Mouse (Mus musculus): ENCODE data around the gene Slc27a5. TPM values are rescaled to one million over a fixed set of nuclear protein-coding genes. Genes with fewer than 3 reads are reported as not detected.

The Slc27a5 gene
- polyA plus RNA-seq, 1 experiment from 2014 or later, result not detected

DNA sequence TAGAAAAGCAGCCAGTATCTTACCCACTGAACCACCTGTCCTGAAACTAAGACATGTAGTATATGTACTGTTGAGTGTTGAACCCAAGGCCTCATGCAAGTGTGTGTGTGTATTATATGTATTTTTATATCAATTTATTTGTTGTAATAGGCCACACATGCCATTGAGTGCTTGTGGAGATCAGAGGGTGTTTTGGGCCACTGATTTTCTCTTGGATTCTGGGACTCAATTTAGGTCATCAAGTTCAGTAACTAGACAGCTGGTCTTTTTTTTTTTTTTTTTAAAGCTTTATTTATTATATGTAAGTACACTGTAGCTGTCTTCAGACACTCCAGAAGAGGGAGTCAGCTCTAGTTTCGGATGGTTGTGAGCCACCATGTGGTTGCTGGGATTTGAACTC is 17.2 kb upstream of the Slc27a5 start:
- H3K9ac ChIP-seq (ENCODE audit: low read depth, low read length), result no peak overlapping the region
- H3K9me3 ChIP-seq (replicated peaks; ENCODE audit: control insufficient read depth, low read length), result no peaks in the 10 kb centered on the region
- no peaks in the 10 kb centered on the region for H3K27me3 ChIP-seq (ENCODE audit: control insufficient read depth, insufficient read depth, low read length)
- 78% methylated on average over 1 of the region's 1 CpGs for WGBS (ENCODE audit: insufficient replicate concordance)
- no peak overlapping the region for H3K27ac ChIP-seq (ENCODE audit: low read depth, low read length)
- no peaks in the 10 kb centered on the region for H3K36me3 ChIP-seq (ENCODE audit: control insufficient read depth, insufficient read depth, low read length)
- H3K4me2 ChIP-seq, result no peak overlapping the region
- H3K4me1 ChIP-seq (ENCODE audit: control insufficient read depth, insufficient read depth, low read length), result peaks cover 5% of the 10 kb centered on the region; the same call in 1 of the 2 replicates
- ATAC-seq (replicated peaks; ENCODE audit: insufficient number of reproducible peaks, low FRiP score, low TSS enrichment), result no peak
- H3K4me3 ChIP-seq (ENCODE audit: low read depth, low read length), result no peak overlapping the region

DNA sequence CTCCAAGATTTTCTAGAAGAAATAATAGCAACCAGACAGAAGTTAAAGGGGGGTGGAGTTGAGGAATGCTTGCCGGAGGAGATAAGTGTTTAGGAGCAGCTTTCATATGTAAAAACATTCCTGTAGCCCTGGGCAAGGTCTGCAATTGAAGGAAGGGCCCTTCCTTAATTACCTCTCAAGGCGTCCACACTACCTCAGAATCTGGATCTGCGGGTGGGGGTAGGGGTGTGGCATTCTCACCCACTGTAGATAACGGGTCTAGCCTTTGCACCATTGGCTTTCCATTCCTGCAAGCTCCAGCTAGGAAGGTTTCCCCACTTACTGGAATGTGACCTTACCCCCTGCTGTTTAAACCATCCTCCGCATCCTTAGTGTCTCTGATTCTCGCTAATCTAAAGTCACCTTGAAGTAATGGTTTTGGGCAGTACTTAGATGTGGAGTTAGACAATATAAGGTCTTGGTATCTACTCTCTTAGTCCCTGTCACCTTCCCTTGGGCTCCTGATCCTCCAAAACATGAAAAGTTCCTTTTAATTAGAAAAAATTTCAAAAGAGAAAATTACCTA is 16.4 kb upstream of the Slc27a5 start:
- Histone ChIP-seq H3K4me1 (ENCODE audit: control insufficient read depth, insufficient read depth, low read length) (peaks cover 6% of the 10 kb centered on the region; the same call in 1 of the 2 replicates), H3K27ac (ENCODE audit: low read depth, low read length) (no peak overlapping the region), H3K9ac (ENCODE audit: low read depth, low read length) (no peak overlapping the region), H3K4me2 (no peak overlapping the region), H3K9me3 (replicated peaks; ENCODE audit: control insufficient read depth, low read length) (no peaks in the 10 kb centered on the region), H3K27me3 (ENCODE audit: control insufficient read depth, insufficient read depth, low read length) (no peaks in the 10 kb centered on the region), H3K36me3 (ENCODE audit: control insufficient read depth, insufficient read depth, low read length) (no peaks in the 10 kb centered on the region), H3K4me3 (ENCODE audit: low read depth, low read length) (no peak overlapping the region)
- no peak for ATAC-seq (replicated peaks; ENCODE audit: insufficient number of reproducible peaks, low FRiP score, low TSS enrichment)
- WGBS (ENCODE audit: insufficient replicate concordance), result 26% methylated on average over 6 of the region's 6 CpGs

GRCm38 (mm10) chr7:13013671-13014070 is 15.7 kb upstream of the Slc27a5 start:
- no peaks in the 10 kb centered on the region for H3K9me3 ChIP-seq (replicated peaks; ENCODE audit: control insufficient read depth, low read length)
- H3K4me1 ChIP-seq (ENCODE audit: control insufficient read depth, insufficient read depth, low read length), result peaks cover 6% of the 10 kb centered on the region; the same call in 1 of the 2 replicates
- H3K4me2 ChIP-seq, result no peak overlapping the region
- no peak overlapping the region for H3K4me3 ChIP-seq (ENCODE audit: low read depth, low read length)
- no peak overlapping the region for H3K27ac ChIP-seq (ENCODE audit: low read depth, low read length)
- ATAC-seq (replicated peaks; ENCODE audit: insufficient number of reproducible peaks, low FRiP score, low TSS enrichment), result no peak
- H3K27me3 ChIP-seq (ENCODE audit: control insufficient read depth, insufficient read depth, low read length), result no peaks in the 10 kb centered on the region
- no peak overlapping the region for H3K9ac ChIP-seq (ENCODE audit: low read depth, low read length)
- H3K36me3 ChIP-seq (ENCODE audit: control insufficient read depth, insufficient read depth, low read length), result no peaks in the 10 kb centered on the region
- WGBS (ENCODE audit: insufficient replicate concordance), result 59% methylated on average over 4 of the region's 4 CpGs

- no peak; the same call in 1 of the 2 replicates for ATAC-seq (replicated peaks; ENCODE audit: insufficient number of reproducible peaks, low FRiP score, low TSS enrichment)
- peak within 1 kb of the TSS; percentile 91 for H3K9ac ChIP-seq (ENCODE audit: low read depth, low read length)
- 15% methylated on average over 26 of the region's 26 CpGs for WGBS (ENCODE audit: insufficient replicate concordance)
- H3K4me2 ChIP-seq, result peak within 1 kb of the TSS; percentile 93
- H3K27ac ChIP-seq (ENCODE audit: low read depth, low read length), result peak within 1 kb of the TSS; percentile 94
- no peaks in the 10 kb centered on the region for H3K36me3 ChIP-seq (ENCODE audit: control insufficient read depth, insufficient read depth, low read length)
- H3K9me3 ChIP-seq (replicated peaks; ENCODE audit: control insufficient read depth, low read length), result no peaks in the 10 kb centered on the region
- H3K4me1 ChIP-seq (ENCODE audit: control insufficient read depth, insufficient read depth, low read length), result peaks cover 13% of the 10 kb centered on the region; the same call in 1 of the 2 replicates
- peak within 1 kb of the TSS; percentile 70 for H3K4me3 ChIP-seq (ENCODE audit: low read depth, low read length)
- peaks cover 14% of the 10 kb centered on the region for H3K27me3 ChIP-seq (ENCODE audit: control insufficient read depth, insufficient read depth, low read length)
Measured at GRCm38 (mm10) chr7:13010005-13010908, 12.3 kb upstream of the Slc27a5 start, which contains the start of gene Zbtb45. TSS of gene Zbtb45 (minus strand) at chr7:13010034.

DNA sequence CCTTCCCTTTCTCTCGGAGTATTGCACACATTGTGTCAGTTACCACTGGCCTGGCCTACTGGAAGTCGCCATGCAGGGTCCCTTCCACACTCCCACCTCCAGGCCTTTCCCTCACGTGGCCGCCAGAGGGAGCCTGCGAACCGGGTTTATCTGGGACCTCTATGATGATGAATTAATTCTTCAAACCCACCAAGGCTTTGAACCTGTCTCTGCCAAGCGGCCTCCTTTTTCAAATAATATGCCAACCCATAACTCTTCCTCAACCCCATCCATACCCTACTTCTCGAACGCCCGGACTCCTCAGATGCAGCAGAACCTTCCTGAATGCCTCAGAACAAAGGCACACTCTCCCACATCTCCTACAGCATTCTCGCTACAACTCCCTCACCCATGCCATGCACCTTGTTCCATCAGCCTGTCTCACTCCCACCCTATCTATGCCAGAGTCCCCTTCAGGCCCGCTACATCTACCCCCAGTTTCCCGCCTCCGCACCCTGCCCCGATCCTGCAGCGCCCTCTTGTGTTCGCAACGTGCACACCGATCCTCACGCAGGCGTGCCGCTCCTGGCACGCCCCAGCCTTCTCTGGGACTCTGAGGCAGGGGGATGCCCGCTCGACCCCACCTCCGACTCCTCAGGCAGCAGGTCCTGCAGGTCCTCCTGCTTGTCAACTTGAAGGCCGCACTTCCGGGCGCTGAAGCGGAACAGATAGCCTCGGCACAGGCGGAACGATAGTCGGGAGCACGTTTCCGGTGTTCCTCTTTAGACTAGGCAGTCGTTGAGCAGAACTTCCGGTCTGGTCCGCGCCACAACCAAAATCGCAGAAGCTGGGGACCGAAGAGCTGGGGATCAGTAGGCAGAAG is 11.4 kb upstream of the Slc27a5 start:
- Histone ChIP-seq H3K4me2 (peak overlapping the region; percentile 93), H3K36me3 (ENCODE audit: control insufficient read depth, insufficient read depth, low read length) (no peaks in the 10 kb centered on the region), H3K9ac (ENCODE audit: low read depth, low read length) (peak overlapping the region; percentile 91), H3K4me1 (ENCODE audit: control insufficient read depth, insufficient read depth, low read length) (peaks cover 13% of the 10 kb centered on the region; the same call in 1 of the 2 replicates), H3K27ac (ENCODE audit: low read depth, low read length) (peak overlapping the region; percentile 94), H3K9me3 (replicated peaks; ENCODE audit: control insufficient read depth, low read length) (no peaks in the 10 kb centered on the region), H3K27me3 (ENCODE audit: control insufficient read depth, insufficient read depth, low read length) (peaks cover 14% of the 10 kb centered on the region), H3K4me3 (ENCODE audit: low read depth, low read length) (peak overlapping the region; percentile 70)
- peak; percentile 81 for ATAC-seq (replicated peaks; ENCODE audit: insufficient number of reproducible peaks, low FRiP score, low TSS enrichment)
- WGBS (ENCODE audit: insufficient replicate concordance), result 1% methylated on average over 42 of the region's 42 CpGs

DNA sequence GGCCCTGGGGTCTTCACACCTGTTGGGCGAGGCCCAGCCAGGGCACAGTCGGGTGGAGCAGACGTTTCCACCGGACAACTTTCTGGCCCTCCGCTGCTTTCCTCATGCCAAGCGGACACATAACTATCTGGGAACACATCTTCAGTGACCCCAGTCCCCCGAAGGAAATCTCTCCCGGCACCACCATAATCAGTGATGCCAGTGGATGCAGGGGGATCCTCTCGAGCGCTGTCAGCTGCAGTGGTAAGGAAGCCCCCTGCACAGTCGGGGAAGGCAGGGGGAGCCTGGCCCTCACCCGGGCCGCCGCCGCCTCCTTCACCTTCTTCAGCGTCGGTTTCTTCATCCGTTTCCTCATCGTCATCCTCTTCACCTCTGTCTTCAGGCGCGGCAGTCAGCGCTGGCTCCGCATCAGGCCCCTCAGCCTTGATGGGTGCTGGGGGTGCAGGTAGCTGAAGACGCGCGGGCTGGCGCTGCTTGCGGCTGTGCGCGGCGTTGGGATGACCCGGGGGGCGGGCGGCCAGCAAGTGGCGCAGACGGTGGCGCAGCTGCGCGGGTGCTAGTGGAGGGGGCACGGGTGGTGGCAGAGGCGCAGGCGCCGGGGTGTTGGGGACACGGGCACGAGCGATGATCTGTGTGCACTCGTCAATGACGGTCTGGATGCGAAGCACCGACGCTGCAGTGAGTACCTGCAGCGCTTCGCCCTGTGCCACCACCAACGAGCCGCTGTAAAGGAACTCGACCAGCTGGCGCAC is 9.5 kb upstream of the Slc27a5 start:
- Histone ChIP-seq H3K27me3 (ENCODE audit: control insufficient read depth, insufficient read depth, low read length) (peaks cover 14% of the 10 kb centered on the region), H3K4me1 (ENCODE audit: control insufficient read depth, insufficient read depth, low read length) (peaks cover 13% of the 10 kb centered on the region; the same call in 1 of the 2 replicates), H3K9ac (ENCODE audit: low read depth, low read length) (peak overlapping the region; percentile 58; the same call in 1 of the 2 replicates), H3K27ac (ENCODE audit: low read depth, low read length) (no peak overlapping the region), H3K9me3 (replicated peaks; ENCODE audit: control insufficient read depth, low read length) (no peaks in the 10 kb centered on the region), H3K4me2 (peak overlapping the region; percentile 44), H3K36me3 (ENCODE audit: control insufficient read depth, insufficient read depth, low read length) (no peaks in the 10 kb centered on the region), H3K4me3 (ENCODE audit: low read depth, low read length) (peak overlapping the region; percentile 19; the same call in 1 of the 2 replicates)
- WGBS (ENCODE audit: insufficient replicate concordance), result 30% methylated on average over 57 of the region's 57 CpGs
- ATAC-seq (replicated peaks; ENCODE audit: insufficient number of reproducible peaks, low FRiP score, low TSS enrichment), result no peak

GRCm38 (mm10) chr7:13006531-13006930 is 8.5 kb upstream of the Slc27a5 start:
- Histone ChIP-seq H3K9me3 (replicated peaks; ENCODE audit: control insufficient read depth, low read length) (no peaks in the 10 kb centered on the region), H3K36me3 (ENCODE audit: control insufficient read depth, insufficient read depth, low read length) (no peaks in the 10 kb centered on the region), H3K9ac (ENCODE audit: low read depth, low read length) (no peak overlapping the region), H3K4me2 (no peak overlapping the region), H3K27ac (ENCODE audit: low read depth, low read length) (no peak overlapping the region), H3K4me3 (ENCODE audit: low read depth, low read length) (no peak overlapping the region), H3K27me3 (ENCODE audit: control insufficient read depth, insufficient read depth, low read length) (peaks cover 14% of the 10 kb centered on the region), H3K4me1 (ENCODE audit: control insufficient read depth, insufficient read depth, low read length) (peaks cover 13% of the 10 kb centered on the region; the same call in 1 of the 2 replicates)
- no peak for ATAC-seq (replicated peaks; ENCODE audit: insufficient number of reproducible peaks, low FRiP score, low TSS enrichment)
- 84% methylated on average over 10 of the region's 10 CpGs for WGBS (ENCODE audit: insufficient replicate concordance)

All from heart, embryonic 11.5 days (tissue).